Mouse (Mus musculus) hindbrain, embryonic 14.5 days (tissue): ENCODE results near the gene Rpn1. TPM values are rescaled to one million over a fixed set of nuclear protein-coding genes. Genes with fewer than 3 reads are reported as not detected.

ENCODE experiments used
- ATAC-seq: fragments of 200-750 bp; cut with Nextera tagmentation; 2 replicates; pipeline ENCODE4 v1.8.0; 2017; ENCODE audit warnings: moderate number of reproducible peaks, mild to moderate bottlenecking, moderate TSS enrichment, moderate library complexity; ENCODE audit not compliant: low FRiP score
- DNase-seq: peaks from one replicate; pipeline ENCODE4 v3.0.0-alpha.2; 2015; ENCODE audit warnings: low spot score
- H3K27ac ChIP-seq: fragments of 300-500 bp; sonication (generic); 2 replicates; pipeline ENCODE4 v1.5.1; 2014; ENCODE audit warnings: mild to moderate bottlenecking, moderate library complexity
- H3K27me3 ChIP-seq: fragments of 300-500 bp; sonication (generic); 2 replicates; pipeline ENCODE4 v1.6.1; 2014; ENCODE audit warnings: mild to moderate bottlenecking, low read length, mixed read lengths; ENCODE audit not compliant: control insufficient read depth, insufficient read depth
- H3K36me3 ChIP-seq: fragments of 300-500 bp; sonication (generic); replicated peaks from 2 replicates; pipeline ENCODE4 v1.6.1; 2014; ENCODE audit not compliant: control insufficient read depth, insufficient read depth
- H3K4me1 ChIP-seq: fragments of 300-500 bp; sonication (generic); replicated peaks from 2 replicates; pipeline ENCODE4 v1.6.1; 2014; ENCODE audit warnings: antibody characterized with exemption, low read length, mixed read lengths; ENCODE audit not compliant: control insufficient read depth, insufficient read depth
- H3K4me2 ChIP-seq: fragments of 300-500 bp; sonication (generic); replicated peaks from 2 replicates; pipeline ENCODE4 v1.6.1; 2014; ENCODE audit warnings: mild to moderate bottlenecking, moderate library complexity
- H3K4me3 ChIP-seq: fragments of 300-500 bp; sonication (generic); replicated peaks from 2 replicates; pipeline ENCODE4 v1.5.1; 2014; ENCODE audit warnings: mild to moderate bottlenecking, low read length
- H3K9ac ChIP-seq: fragments of 300-500 bp; sonication (generic); 2 replicates; pipeline ENCODE4 v1.6.1; 2014
- H3K9me3 ChIP-seq: fragments of 300-500 bp; sonication (generic); 2 replicates; pipeline ENCODE4 v1.6.1; 2016; ENCODE audit warnings: low read length; ENCODE audit not compliant: control insufficient read depth
- WGBS: fragments of 180-500 bp; shearing (Covaris S2); extraction: QIAGEN DNeasy Blood & Tissue Kit; methylation state at CpG from one replicate; pipeline ENCODE4 v1.1.7; 2014; 5-methylcytosine and 5-hydroxymethylcytosine counted together
- polyA plus RNA-seq: library from polyadenylated mRNA; unstranded; fragments of >200 nt; fragmentation: Nextera tagmentation; extraction: Ambion mirVana; gene quantifications from 2 replicates; pipeline ENCODE4 v1.2.1, GENCODE M21; 2014

Gene Rpn1
- polyA plus RNA-seq, 1 experiment from 2014 or later, result 301 TPM

- WGBS, result 85% methylated on average over 5 of the region's 5 CpGs
- no peak overlapping the region for H3K27ac ChIP-seq
- no peaks in the 10 kb centered on the region for H3K9me3 ChIP-seq
- peaks cover 15% of the 10 kb centered on the region for H3K4me1 ChIP-seq
- DNase-seq, result no peak
- ATAC-seq, result no peak
- no peak overlapping the region for H3K9ac ChIP-seq
- H3K4me2 ChIP-seq, result no peak overlapping the region
- H3K36me3 ChIP-seq, result no peaks in the 10 kb centered on the region
- no peak overlapping the region for H3K4me3 ChIP-seq
- H3K27me3 ChIP-seq, result peaks cover 14% of the 10 kb centered on the region
Observed at GRCm38 (mm10) chr6:88047853-88048252, 36.4 kb upstream of the Rpn1 start.

- DNase-seq, result no peak
- no peak for ATAC-seq
- Histone ChIP-seq H3K27ac (no peak overlapping the region), H3K9me3 (no peaks in the 10 kb centered on the region), H3K4me3 (no peak overlapping the region), H3K4me1 (peaks cover 3% of the 10 kb centered on the region), H3K4me2 (no peak overlapping the region), H3K27me3 (peaks cover 15% of the 10 kb centered on the region), H3K9ac (no peak overlapping the region), H3K36me3 (no peaks in the 10 kb centered on the region)
- WGBS, result 79% methylated on average over 6 of the region's 6 CpGs
Observed at GRCm38 (mm10) chr6:88049008-88049407, 35.3 kb upstream of the Rpn1 start.

- no peak overlapping the region for H3K9ac ChIP-seq
- no peak overlapping the region for H3K4me3 ChIP-seq
- H3K27ac ChIP-seq, result no peak overlapping the region
- H3K36me3 ChIP-seq, result no peaks in the 10 kb centered on the region
- 89% methylated on average over 5 of the region's 5 CpGs for WGBS
- H3K4me2 ChIP-seq, result no peak overlapping the region
- H3K9me3 ChIP-seq, result no peaks in the 10 kb centered on the region
- H3K27me3 ChIP-seq, result peaks cover 17% of the 10 kb centered on the region
- ATAC-seq (no peak), DNase-seq (no peak)
- H3K4me1 ChIP-seq, result no peaks in the 10 kb centered on the region
Observed at GRCm38 (mm10) chr6:88051206-88051605, 33.1 kb upstream of the Rpn1 start.

- Histone ChIP-seq H3K9me3 (no peaks in the 10 kb centered on the region), H3K9ac (no peak overlapping the region), H3K27ac (no peak overlapping the region), H3K36me3 (no peaks in the 10 kb centered on the region), H3K4me3 (no peak overlapping the region), H3K27me3 (peaks cover 11% of the 10 kb centered on the region), H3K4me2 (no peak overlapping the region), H3K4me1 (no peaks in the 10 kb centered on the region)
- ATAC-seq (no peak), DNase-seq (no peak)
- WGBS, result 75% methylated on average over 11 of the region's 11 CpGs
Observed at GRCm38 (mm10) chr6:88053228-88054080, 30.8 kb upstream of the Rpn1 start.

GRCm38 (mm10) chr6:88054081-88054835, 30.0 kb upstream of the Rpn1 start:
- peaks cover 8% of the 10 kb centered on the region; the same call in 1 of the 2 replicates for H3K27me3 ChIP-seq

GRCm38 (mm10) chr6:88055663-88056062, 28.6 kb upstream of the Rpn1 start:
- Histone ChIP-seq H3K4me2 (no peak overlapping the region), H3K4me1 (no peaks in the 10 kb centered on the region), H3K4me3 (no peak overlapping the region), H3K27me3 (0 out of 2 replicates have a peak, but pooled peaks cover 8% of the 10 kb centered on the region), H3K9ac (no peak overlapping the region), H3K36me3 (no peaks in the 10 kb centered on the region), H3K9me3 (no peaks in the 10 kb centered on the region), H3K27ac (no peak overlapping the region)
- ATAC-seq (no peak), DNase-seq (no peak)
- 81% methylated on average over 5 of the region's 5 CpGs for WGBS

More at GRCm38 (mm10) chr6:88054081-88054835, 30.0 kb upstream of the Rpn1 start:
- no peak overlapping the region for H3K4me3 ChIP-seq
- no peak overlapping the region for H3K27ac ChIP-seq
- no peaks in the 10 kb centered on the region for H3K36me3 ChIP-seq
- ATAC-seq (no peak), DNase-seq (no peak)
- H3K9ac ChIP-seq, result no peak overlapping the region
- no peaks in the 10 kb centered on the region for H3K4me1 ChIP-seq
- 72% methylated on average over 9 of the region's 9 CpGs for WGBS
- no peaks in the 10 kb centered on the region for H3K9me3 ChIP-seq
- H3K4me2 ChIP-seq, result no peak overlapping the region

- WGBS, result 89% methylated on average over 5 of the region's 5 CpGs
- H3K4me3 ChIP-seq, result no peak overlapping the region
- ATAC-seq, result no peak
- H3K9me3 ChIP-seq, result no peaks in the 10 kb centered on the region
- H3K9ac ChIP-seq, result no peak overlapping the region
- H3K4me2 ChIP-seq, result no peak overlapping the region
- DNase-seq, result no peak
- H3K4me1 ChIP-seq, result no peaks in the 10 kb centered on the region
- H3K27me3 ChIP-seq, result 0 out of 2 replicates have a peak, but pooled peaks cover 8% of the 10 kb centered on the region
- no peaks in the 10 kb centered on the region for H3K36me3 ChIP-seq
- H3K27ac ChIP-seq, result no peak overlapping the region
Observed at GRCm38 (mm10) chr6:88056866-88057265, 27.4 kb upstream of the Rpn1 start.

- H3K9ac ChIP-seq, result no peak overlapping the region
- no peaks in the 10 kb centered on the region for H3K27me3 ChIP-seq
- no peak overlapping the region for H3K27ac ChIP-seq
- DNase-seq (no peak), ATAC-seq (no peak)
- H3K4me2 ChIP-seq, result no peak overlapping the region
- WGBS, result 78% methylated on average over 5 of the region's 5 CpGs
- no peaks in the 10 kb centered on the region for H3K4me1 ChIP-seq
- no peaks in the 10 kb centered on the region for H3K9me3 ChIP-seq
- H3K4me3 ChIP-seq, result no peak overlapping the region
- no peaks in the 10 kb centered on the region for H3K36me3 ChIP-seq
Observed at GRCm38 (mm10) chr6:88059903-88060302, 24.4 kb upstream of the Rpn1 start.

GRCm38 (mm10) chr6:88060602-88061001, 23.7 kb upstream of the Rpn1 start:
- Histone ChIP-seq H3K4me2 (no peak overlapping the region), H3K9ac (no peak overlapping the region), H3K27me3 (no peaks in the 10 kb centered on the region), H3K9me3 (no peaks in the 10 kb centered on the region), H3K36me3 (no peaks in the 10 kb centered on the region), H3K4me1 (no peaks in the 10 kb centered on the region), H3K4me3 (no peak overlapping the region), H3K27ac (no peak overlapping the region)
- WGBS, result 78% methylated on average over 4 of the region's 4 CpGs
- ATAC-seq, result no peak
- DNase-seq, result no peak
